Mouse (Mus musculus): ENCODE measurements at regions not wholly inside any gene's neighbourhood (a gene's known extent, or its start where the extent isn't known, plus 50 kb on each side); places are given as distances from the start of the nearest gene placed in this dataset.

DNA sequence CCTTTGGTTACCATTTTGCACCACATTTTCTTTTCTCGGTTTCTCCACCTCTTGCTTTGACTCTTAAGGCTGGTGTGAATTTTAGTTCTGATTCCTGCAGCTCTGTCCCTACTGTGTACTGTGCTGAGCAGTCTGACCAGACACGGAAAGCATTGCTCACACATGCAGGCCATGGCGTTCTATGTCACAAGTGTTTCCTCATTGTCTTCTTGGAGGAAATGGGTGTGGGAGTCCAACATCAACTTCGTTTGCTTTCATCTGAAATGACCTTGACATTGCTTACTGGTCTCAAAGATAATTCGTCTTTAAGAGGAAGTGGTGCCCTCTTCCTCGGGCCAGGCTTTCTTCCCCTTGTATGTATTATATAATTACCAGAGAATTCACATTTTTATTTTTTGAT is 187.6 kb upstream of the Emcn start:
- TF ChIP-seq POLR2A (IDR thresholded peaks at IDR 0.05; ENCODE audit: extremely low read depth, insufficient read depth, low read length) (no peak), CTCF (IDR thresholded peaks at IDR 0.05; ENCODE audit: low read depth, low read length) (no peak)
